Mouse (Mus musculus) right cerebral cortex, adult 18-20 months (tissue): ENCODE measurements at regions not wholly inside any gene's neighbourhood (a gene's known extent, or its start where the extent isn't known, plus 50 kb on each side); places are given as distances from the start of the nearest gene placed in this dataset.

ENCODE experiments used
- DNase-seq: peaks from one replicate; pipeline ENCODE4 v3.0.0; 2022; ENCODE audit warnings: mixed read lengths

GRCm38 (mm10) chr13:59393231-59393938 is 191.6 kb downstream of the Agtpbp1 start:
- DNase-seq = peak; percentile 75

- DNase-seq = no peak
Measured at GRCm38 (mm10) chr13:59392828-59393227, 192.2 kb downstream of the Agtpbp1 start.

- DNase-seq = no peak
Measured at GRCm38 (mm10) chr13:59387627-59388325, 197.3 kb downstream of the Agtpbp1 start.

GRCm38 (mm10) chr13:59386935-59387540 is 198.0 kb downstream of the Agtpbp1 start:
- DNase-seq = no peak

- DNase-seq = no peak
Measured at GRCm38 (mm10) chr13:59385824-59386223, 199.2 kb downstream of the Agtpbp1 start.

GRCm38 (mm10) chr13:59370141-59370816 is 214.7 kb downstream of the Agtpbp1 start:
- DNase-seq = no peak

- no peak for DNase-seq
Measured at GRCm38 (mm10) chr13:59368550-59369449, 216.2 kb downstream of the Agtpbp1 start.

DNA sequence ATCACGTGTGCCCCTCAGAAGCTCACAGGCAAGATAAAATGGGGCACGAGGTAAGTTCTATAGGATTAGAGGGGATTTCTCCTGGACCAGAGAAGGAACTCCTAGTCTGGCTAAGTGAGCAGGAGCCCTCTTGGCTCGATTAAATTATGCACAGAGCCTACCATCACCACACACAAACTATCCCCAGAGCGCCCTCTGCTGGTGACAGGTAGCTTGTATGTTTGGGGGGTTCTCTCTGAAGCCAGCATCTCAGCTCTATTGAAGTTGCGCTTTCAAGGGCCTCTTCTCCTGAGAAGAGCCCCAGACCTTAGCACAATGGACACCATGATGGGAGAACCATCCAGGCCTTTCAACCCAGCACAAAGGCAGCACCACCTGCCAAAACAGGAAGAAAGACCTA is 219.6 kb downstream of the Agtpbp1 start:
- peak; percentile 85 for DNase-seq

GRCm38 (mm10) chr13:59363428-59363827 is 221.6 kb downstream of the Agtpbp1 start:
- DNase-seq = peak; percentile 20

GRCm38 (mm10) chr13:59361323-59361722 is 223.7 kb downstream of the Agtpbp1 start:
- no peak for DNase-seq

DNA sequence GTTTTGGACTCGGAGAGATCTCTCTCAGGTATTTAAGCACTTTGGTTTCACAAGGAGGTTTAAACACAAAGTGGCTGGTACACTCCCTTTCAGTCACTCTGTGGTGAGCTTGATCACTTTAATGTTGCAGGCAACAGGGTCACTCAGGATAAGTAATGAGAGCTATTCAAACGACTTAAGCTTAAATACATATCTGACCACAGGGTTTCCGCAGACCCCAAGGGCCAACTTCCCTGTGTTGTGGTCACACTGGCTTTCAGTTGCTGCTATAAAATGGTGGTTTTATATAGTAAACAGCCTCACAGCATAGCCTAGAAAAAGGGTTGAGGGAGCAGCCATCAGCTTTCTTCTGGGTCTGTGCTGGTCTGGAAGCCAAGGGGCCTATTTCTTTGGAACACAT is 225.0 kb downstream of the Agtpbp1 start:
- no peak for DNase-seq

GRCm38 (mm10) chr13:59358421-59358820 is 226.6 kb downstream of the Agtpbp1 start:
- DNase-seq = no peak

- DNase-seq = no peak
Measured at GRCm38 (mm10) chr13:59351461-59351860, 233.6 kb downstream of the Agtpbp1 start.

GRCm38 (mm10) chr13:59350613-59351150 is 234.3 kb downstream of the Agtpbp1 start:
- DNase-seq = no peak

DNA sequence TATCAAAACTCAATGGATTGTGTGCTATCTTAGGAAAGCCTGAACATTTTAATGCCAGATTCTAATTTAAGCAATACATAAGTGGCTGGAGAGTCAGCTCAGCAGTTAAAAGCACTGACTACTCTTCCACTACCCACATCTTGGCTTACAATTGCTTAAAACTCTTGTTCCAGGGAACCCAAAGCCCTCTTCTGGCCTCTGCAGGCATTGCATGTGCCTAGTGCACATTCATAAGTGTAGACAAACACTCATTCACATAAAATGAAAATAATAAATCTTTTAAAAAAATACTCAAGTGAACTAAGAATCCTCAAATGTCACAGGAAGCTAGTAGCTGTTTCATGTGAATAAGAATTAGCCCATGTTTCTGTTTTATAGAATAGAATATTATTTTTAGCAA is 236.5 kb downstream of the Agtpbp1 start:
- no peak for DNase-seq

- no peak for DNase-seq
Measured at GRCm38 (mm10) chr13:59341871-59342270, 243.2 kb downstream of the Agtpbp1 start.

DNA sequence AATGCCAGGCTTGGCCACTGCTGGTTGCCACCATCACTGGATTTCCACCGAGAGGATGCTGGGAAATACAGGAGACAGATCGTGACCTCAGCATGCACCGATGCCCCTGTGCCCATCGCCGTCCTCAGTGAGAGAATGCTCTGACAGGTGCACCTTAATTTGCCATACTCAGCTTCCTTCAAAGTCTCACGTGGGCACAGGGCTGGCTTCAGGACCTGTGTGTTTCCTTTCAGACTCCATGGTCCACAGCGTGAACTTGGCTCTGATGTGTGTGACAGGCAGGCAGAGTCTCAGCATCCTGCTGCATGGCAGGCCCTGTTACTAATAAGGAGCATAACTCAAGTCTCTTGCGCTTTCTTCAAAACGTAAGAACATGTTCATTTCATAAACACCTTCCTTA is 246.6 kb downstream of the Agtpbp1 start:
- no peak for DNase-seq

GRCm38 (mm10) chr13:59323933-59324332 is 261.1 kb downstream of the Agtpbp1 start:
- no peak for DNase-seq

GRCm38 (mm10) chr13:59323441-59323840 is 261.6 kb downstream of the Agtpbp1 start:
- no peak for DNase-seq

- no peak for DNase-seq
Measured at GRCm38 (mm10) chr13:59320261-59320660, 264.8 kb downstream of the Agtpbp1 start.

GRCm38 (mm10) chr13:59317458-59318005 is 267.5 kb downstream of the Agtpbp1 start:
- no peak for DNase-seq

GRCm38 (mm10) chr13:59315811-59316210 is 269.2 kb downstream of the Agtpbp1 start:
- DNase-seq = no peak
